Mouse (Mus musculus) induced T-regulatory cell, adult 2 months (primary cell): ENCODE measurements at regions not wholly inside any gene's neighbourhood (a gene's known extent, or its start where the extent isn't known, plus 50 kb on each side); places are given as distances from the start of the nearest gene placed in this dataset.

ENCODE experiments used
- DNase-seq: peaks from one replicate; pipeline ENCODE4 v3.0.0-alpha.2; 2012; ENCODE audit warnings: low read depth

DNA sequence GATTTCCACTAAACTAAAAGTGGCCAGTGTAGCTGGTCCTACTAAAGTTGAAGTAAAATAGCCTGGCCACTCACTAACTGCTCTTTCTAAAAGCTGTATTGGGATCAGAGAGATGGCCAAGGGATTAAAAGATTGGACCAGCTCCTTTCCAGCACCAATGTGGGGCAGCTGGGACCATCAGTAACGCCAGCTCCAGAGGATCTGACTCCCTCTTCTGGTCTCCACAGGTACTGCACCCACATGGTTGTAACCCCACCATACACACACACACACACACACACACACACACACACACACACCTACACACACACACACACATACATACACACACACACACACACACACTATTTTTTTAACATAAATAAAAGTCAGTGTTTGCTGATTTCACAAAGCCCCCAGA, 122.1 kb upstream of the Topaz1 start:
- DNase-seq = no peak

DNA sequence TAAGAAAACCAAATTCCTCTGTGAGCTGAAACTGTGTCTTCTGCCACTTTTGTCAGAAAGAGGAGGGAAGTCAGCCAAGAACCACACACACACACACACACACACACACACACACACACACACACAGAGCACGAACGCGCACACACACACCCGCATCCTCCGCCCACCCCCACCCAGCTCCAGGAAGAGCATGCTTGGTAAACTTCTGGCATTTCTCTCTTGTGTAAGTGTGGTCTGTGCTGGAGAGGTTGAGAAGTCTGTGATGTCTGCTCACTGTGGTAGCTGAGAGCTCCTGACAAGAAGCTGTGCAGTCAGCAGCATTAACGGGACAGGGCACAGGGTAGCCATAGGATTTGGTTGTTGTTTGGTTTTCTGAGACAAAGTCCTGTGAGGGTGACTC, 120.8 kb upstream of the Topaz1 start:
- no peak for DNase-seq

DNA sequence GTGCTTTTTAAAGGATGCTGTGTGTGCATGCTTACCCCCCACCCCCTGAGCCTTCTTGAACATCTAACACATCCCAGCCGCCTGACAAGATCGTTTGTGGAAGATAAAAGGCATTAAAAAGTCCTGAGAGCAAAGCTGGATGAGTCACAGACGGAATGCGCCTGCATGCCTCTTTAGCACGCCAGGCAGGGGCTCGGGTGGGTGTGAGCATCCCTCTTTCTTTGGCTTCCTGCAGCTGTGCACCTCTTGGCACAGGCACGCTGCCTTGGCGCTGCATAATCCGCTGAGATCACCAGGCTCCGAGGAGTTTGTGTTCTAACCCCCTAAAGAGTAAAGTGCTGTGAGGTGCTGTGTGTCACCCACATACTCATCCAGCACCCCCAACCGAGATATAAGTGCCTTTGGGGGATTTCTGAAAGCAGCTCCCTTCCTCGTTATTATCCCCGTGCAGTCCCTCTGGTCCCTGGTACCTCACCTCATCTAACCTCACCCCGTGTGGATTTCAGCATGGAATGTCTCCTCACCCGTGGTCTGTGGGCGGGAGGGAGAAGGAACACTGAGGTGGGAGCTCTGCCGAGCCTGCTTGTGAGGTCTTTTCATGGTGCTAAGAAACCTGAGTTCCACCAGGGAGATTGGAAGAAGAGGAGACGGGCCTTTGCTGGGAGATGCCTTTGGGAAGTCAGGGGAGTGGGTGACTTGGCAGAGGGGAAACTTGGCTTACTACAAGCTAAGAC, 117.8 kb upstream of the Topaz1 start:
- no peak for DNase-seq

DNA sequence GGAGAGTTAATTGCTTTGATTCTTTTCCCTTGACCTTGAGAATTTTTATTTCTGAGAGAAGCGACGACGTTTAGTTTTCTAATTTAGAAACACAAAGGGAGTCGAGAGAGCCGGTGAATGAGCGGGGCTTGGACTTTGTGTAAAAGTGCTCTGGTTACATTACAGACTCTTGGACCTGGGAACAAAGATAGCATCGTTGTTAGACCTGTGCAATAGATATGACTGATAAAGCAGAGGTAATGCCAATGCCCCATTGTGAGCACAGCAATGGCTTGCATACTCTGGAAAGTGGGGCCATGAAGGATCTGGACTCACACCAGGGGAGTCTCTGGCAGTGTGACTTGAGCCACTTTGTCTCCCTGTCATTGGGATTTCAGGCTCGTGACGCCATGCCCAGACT, 115.4 kb upstream of the Topaz1 start:
- no peak for DNase-seq

DNA sequence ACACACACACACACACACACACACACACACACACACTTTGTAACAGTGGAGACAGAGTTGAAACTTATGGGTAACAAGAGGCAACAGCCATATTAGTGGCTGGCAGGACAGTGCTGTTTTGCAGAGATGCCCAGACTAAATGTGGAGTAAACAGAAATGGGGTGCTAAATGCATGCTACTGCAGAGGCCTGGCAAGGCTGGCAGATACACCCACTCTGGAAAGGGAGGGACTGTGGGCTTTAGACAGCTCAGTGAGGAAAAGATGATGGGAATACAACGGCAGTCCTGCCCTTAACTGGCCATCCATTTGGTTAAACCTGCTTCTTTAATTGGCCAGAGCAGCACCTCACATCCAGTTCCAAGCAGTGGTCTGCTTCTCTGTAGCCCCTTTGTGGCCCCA, 113.7 kb upstream of the Topaz1 start:
- no peak for DNase-seq

DNA sequence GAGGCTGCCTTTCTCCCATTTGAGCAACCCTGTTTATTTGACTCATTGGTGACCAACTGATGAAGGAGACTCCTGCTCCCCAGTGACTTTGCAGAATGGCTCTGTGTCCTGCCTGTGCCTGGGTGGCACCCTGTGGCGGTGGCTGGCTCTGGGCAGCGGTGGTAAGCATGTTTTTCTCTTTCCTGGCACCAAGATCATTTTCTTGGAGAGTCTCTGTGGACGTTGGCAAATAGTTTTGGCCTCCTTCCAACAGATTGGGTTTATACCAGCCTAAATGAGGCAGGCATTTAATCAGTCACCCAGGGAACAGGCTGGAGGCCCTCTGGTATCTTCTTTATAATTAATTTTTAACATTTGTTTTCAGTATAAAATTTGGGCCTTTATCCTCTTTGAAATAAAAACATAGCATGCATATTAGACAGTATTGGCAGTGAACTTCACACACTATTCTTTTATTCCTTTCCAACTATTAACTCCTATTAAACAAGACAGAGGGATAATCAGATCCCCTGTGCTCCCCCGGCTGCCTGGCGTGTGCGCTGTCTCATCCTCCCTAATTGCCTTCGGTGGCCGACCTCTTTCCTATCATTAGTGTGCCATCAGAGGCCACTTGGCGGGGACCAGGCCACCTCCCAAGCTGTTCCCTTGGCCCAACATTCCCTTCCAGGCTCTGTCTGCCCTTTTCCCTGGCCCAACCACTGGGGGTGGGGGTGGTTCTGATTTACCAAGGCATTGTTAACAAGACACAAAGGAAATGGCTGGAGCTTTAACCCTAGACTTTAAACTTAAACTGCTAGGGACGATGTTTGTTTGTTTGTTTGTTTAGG, 111.8 kb upstream of the Topaz1 start:
- no peak for DNase-seq

DNA sequence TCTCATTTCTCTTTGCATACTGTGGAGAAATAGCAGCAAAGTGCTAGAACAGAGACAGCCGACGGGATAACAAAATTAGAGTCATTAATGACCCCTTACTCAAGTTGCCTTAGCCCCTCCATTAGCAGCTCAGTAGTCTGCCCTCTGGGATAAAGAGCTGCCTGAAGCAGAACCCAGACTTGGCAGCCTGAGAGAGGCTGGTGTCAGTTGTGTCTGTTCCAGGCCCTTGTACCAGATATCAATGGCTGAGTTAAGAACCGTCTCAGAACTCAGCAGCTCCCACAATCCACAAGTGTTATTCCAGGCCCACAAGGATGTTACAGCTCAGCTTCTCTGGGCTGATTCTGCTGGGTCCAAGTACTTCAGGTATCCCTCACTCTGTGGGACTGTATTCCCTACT, 109.6 kb upstream of the Topaz1 start:
- no peak for DNase-seq

DNA sequence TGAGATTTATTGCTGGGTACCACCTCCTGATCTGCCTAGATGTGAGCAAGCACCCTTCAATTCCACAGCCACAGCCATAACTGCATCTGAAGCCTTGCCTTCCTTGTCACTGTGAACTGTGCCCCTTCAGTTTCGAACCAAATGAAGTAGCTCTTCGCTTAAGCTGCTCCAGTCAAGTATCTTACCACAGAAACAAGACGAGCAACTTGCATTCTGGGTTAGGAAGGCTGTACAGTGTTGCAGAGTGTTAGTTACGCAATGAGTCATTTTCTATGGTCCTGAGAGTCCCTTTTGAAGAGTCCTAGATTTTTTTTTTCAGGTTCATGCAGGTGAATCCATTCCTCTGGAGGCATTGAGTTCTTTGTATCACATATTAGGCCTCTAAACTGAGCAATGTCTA, 107.9 kb upstream of the Topaz1 start:
- DNase-seq = no peak

DNA sequence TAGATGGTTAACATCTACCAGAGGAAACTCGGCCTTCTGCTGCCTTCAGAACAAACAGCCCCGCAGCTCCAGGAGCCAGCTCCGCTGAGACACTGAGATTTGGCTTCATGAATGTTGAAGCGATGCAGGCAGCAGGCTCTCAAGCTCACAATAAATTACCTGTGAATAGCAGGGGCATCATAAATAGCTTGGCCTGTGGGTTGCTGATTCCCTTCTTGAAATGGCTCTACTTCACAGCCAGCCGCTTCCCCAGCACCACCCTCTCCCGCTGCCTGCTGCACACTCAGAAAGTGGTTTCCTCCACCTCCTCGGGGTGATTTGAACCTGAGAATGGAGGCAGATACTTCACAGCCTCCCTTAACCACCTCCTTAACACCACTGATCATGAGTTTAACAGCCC, 104.2 kb upstream of the Topaz1 start:
- no peak for DNase-seq

DNA sequence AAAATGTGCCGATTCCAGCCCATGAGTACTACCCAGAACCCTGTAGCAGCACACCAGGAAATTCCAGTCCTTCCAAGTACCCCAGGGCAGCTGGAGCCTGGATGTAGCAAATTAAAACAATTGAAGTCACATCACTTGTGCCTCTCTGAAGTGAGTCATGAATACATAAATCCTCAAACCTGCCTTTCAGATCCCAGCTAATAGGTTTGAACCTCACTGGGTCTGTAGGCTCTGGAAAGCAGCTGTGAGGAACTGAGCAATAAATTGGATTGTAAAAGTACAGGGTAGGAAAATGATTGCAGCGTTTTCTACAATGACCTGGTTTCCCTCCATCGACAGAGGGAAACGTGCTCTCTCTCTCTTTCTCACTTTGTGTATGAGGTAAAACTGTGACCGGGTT, 101.6 kb upstream of the Topaz1 start:
- DNase-seq = no peak

DNA sequence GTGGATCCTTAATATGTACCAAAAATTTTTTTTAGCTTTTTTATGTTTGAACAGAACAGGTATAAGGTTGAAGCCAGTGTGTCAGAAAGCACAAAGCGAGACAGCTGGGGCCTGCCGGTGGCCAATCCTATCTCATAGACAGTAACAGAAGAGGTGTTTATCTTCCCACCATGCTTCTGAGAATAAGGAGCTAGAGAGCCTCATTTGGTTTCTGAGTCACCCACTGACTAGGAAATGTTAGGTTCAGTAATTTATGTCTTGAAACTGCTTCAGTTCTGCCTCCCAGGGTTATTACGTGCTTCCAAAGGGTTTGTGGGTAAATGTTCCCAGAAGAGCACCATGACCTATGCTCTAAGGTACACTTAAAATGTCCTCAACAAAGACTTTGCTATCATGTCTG, 96.3 kb upstream of the Topaz1 start:
- DNase-seq = no peak

DNA sequence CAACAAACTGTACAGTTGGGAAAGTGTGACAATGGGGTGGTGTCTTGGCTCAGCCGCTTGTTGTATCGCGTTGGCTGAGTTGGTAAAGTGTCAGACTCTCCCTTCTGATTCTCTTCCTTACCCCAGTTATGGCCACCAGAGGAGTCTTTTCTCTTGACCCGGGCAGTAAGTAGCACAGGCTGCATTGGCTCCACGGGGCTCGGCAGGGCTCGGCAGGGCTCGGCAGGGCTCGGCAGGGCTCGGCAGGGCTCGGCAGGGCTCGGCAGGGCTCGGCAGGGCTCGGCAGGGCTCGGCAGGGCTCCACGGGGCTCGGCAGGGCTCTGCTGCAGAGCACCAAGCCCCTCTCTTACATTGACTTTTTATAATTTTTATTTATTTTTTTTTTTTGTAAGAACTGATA, 91.6 kb upstream of the Topaz1 start:
- DNase-seq = peak; percentile 29

DNA sequence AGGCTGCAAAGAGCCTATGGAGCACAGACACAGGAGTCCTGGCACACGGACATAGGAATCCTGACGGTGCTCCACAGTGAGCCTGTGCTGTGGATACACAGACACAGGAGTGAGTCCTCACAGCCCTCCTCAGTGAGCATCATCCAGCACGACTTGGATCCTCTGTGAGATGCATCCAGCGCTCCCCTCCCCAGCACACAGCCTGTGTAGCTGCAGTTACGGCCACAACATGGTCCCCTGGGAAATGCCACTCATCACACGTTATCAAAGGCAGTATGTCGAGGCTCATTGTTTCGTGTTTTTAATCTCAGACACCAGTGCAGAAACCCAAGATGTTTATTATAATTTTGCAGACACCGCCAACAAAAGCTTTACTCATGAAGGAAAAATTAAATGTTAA, 87.1 kb upstream of the Topaz1 start:
- no peak for DNase-seq

DNA sequence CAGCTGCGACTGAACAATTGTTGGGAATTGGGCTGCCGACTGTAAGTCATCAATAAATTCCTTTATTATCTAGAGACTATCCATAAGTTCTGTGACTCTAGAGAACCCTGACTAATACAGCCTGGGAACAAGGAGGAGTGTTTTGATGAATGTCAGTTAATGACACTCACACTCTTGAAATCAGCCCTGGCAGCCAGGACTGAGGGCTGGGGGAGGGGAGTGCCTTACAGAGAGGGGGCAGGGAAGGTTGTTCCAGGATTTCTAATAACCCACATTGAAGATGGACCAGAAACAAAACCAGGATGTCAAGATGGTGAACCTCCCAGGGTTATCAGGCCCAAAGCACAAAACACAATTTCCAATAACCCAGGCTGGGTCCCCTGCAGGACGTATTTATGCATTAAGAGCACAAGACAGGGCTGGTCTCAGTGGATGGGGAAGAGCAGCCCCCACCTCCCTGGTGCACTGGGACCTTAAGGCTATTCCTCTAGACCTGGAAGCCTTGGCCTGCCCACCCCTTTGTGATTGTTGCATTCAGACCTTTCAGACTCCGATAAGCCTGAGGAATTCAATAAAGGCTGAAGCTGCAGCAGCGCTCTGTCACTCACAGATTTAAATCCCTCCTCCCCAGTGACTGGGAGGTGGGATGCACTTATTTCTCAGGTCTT, 80.0 kb upstream of the Topaz1 start:
- no peak for DNase-seq

DNA sequence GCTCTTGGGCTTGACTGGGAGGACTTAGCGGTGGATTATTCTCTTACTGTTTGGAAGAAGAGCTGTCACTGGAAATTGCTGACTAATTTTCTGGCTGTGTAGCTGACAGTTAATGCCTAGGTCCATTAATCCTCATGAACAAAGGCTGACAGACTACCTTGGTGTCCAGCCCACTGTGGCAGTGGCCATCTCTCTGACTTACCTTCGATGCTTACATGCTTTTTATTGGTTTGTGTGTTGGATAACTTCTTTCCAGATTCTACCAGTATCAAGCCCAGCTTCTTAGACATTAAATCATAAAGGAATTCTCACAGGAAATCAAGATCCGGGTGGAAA, 79.5 kb upstream of the Topaz1 start:
- no peak for DNase-seq

DNA sequence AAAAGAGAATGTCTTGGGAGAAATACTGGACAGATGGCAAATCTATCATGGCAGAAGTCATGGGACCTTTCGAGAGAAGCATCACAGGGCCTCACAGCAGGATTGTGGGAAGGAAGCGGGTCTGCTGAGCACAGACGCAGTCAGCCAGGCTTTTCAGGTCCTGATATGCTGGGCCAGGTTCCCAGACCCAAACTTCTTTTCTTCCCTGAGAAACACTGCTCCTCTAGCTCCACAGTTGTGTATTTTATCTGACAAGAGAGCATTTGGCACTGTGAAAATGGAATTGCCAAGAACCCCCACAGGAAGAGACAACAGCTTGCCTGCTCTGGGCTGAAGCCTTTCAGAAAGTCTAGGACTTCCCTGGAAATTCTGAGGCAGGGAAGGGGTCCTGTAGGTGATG, 73.4 kb upstream of the Topaz1 start:
- no peak for DNase-seq

DNA sequence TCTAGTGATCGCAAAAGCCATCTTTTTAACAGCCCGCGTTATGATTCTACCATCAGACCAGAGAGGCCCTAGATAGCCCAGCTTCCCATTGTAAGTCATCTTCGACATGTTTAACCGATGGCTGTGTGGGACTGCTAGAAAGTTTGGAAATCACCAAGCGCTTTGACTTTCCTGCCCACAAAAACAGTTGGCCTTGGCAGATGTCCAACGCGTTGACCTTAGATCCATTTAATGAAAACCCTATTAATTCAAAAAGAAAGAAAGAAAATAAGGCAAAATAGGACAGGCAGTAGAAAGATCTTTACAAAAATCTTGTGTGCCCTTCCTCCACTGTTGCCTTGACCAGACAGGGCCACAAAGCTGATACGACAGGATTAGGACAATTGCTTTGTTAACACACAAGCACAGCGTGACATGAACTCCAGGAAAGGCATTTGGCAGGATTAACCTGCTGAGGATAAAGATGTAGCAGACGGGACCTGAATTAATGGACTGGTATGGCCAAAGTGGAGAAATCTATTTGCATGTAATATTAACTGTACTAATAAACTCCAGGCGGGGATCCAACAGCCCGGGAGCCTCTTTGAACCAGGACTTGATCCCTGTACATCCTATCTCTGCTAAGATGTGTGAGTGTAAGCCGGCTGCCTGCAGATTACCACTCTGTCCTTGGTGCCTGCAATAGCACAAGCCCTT, 69.0 kb upstream of the Topaz1 start:
- no peak for DNase-seq

DNA sequence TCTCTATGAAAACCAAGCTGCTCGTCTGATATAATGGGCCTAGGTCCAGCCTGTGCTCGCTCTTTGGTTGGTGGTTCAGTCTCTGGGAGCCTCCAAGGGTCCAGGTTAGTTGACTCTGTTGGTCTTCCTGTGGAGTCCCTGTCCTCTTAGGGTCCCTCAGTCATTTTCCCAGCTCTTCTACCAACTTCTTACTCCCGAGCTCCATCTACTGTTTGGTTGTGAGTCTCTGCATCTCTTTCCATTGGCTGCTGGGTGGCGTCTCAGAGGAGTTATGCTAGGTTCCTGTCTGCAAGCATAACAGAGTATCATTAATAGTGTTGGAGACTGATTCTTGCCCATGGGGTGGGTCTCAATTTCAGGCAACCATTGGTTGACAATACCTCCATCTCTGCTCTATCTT, 60.0 kb upstream of the Topaz1 start:
- DNase-seq = peak; percentile 2

DNA sequence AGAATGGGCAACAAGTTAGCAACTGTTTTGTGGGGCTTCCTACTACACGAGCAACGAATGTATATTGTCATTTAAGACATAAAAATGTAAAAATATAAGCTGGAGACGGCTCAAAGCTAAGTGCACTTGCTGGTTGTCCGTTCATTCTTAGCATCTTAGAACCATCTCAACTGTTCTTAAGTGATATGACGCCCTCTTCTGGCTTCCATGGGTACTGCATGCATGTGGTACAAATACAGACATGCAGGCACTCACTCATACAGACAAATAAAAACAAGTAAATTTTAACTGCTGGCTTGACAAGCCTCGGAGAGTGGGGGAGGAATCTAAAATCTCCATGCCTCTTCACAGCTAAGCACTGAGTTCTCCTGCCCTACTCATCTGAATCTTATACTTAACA, 55.3 kb upstream of the Topaz1 start:
- peak; percentile 22 for DNase-seq

DNA sequence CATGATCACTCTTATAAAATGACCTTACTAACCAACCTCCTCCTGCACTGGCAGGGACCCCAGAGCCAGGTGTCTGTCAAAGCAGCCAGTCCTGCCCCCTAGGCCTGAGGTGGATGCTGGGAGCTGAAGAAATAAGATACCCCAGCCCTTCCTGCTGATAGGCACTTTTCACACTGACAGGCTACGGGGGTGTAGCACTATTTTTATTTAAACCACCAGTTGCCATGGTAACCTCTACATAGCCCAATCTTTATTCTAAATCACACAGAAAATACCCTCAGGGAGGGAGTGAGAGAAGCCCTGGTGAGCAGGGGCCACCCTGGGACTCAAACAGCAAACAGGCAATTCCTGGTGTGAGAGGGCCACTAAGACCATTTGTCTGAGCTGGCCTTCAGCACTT, 51.4 kb upstream of the Topaz1 start:
- DNase-seq = no peak
